Mouse (Mus musculus): ENCODE measurements around the gene Vmp1. TPM values are rescaled to one million over a fixed set of nuclear protein-coding genes. Genes with fewer than 3 reads are reported as not detected.

Vmp1 gene
- total and polyA plus RNA-seq, 3 experiments: 18.3 to 139 (median 124) TPM

- DNase-seq: peak; percentile 44
These were observed 49.2 kb downstream of the Vmp1 start for GRCm38 (mm10) chr11:86634396-86634795.

GRCm38 (mm10) chr11:86629941-86630340 is 53.7 kb downstream of the Vmp1 start:
- peak; percentile 85 for DNase-seq

GRCm38 (mm10) chr11:86629445-86629844 is 54.2 kb downstream of the Vmp1 start:
- peak; percentile 71 for DNase-seq

- no peak for DNase-seq
These were observed 55.2 kb downstream of the Vmp1 start for GRCm38 (mm10) chr11:86628448-86628847.

GRCm38 (mm10) chr11:86627649-86628048 is 56.0 kb downstream of the Vmp1 start:
- DNase-seq: no peak

GRCm38 (mm10) chr11:86626714-86627113 is 56.9 kb downstream of the Vmp1 start:
- DNase-seq: peak; percentile 24

- no peak for DNase-seq
These were observed 59.2 kb downstream of the Vmp1 start for GRCm38 (mm10) chr11:86624237-86624941.

GRCm38 (mm10) chr11:86623402-86624010 is 60.1 kb downstream of the Vmp1 start:
- DNase-seq: no peak

GRCm38 (mm10) chr11:86622191-86622912 is 61.3 kb downstream of the Vmp1 start:
- DNase-seq: no peak

GRCm38 (mm10) chr11:86621139-86621538 is 62.5 kb downstream of the Vmp1 start:
- DNase-seq: peak; percentile 38

- DNase-seq: no peak
These were observed 64.9 kb downstream of the Vmp1 start for GRCm38 (mm10) chr11:86618548-86619335.

- no peak for DNase-seq
These were observed 69.0 kb downstream of the Vmp1 start for GRCm38 (mm10) chr11:86614607-86615006.

- DNase-seq: peak; percentile 52
These were observed 69.5 kb downstream of the Vmp1 start for GRCm38 (mm10) chr11:86614056-86614530.

GRCm38 (mm10) chr11:86611991-86612390 is 71.6 kb downstream of the Vmp1 start:
- no peak for DNase-seq

GRCm38 (mm10) chr11:86610239-86610638 is 73.4 kb downstream of the Vmp1 start:
- no peak for DNase-seq

GRCm38 (mm10) chr11:86607808-86608350 is 75.8 kb downstream of the Vmp1 start:
- no peak for DNase-seq

GRCm38 (mm10) chr11:86606621-86607339 is 76.9 kb downstream of the Vmp1 start:
- no peak for DNase-seq

GRCm38 (mm10) chr11:86604732-86605520 is 78.7 kb downstream of the Vmp1 start:
- DNase-seq: no peak

- DNase-seq: no peak
These were observed 79.3 kb downstream of the Vmp1 start for GRCm38 (mm10) chr11:86604289-86604688.

GRCm38 (mm10) chr11:86603719-86604118 is 79.9 kb downstream of the Vmp1 start:
- DNase-seq: no peak
